Mouse (Mus musculus) MEL (cell line): ENCODE results near the gene Ppig.

Experiments
- CTCF ChIP-seq, 3 experiments: IDR thresholded peaks in 2 of 3; conservative IDR thresholded peaks in 1 of 3; 2 replicates each; pipeline ENCODE4 v1.5.1; 2011 to 2012; ENCODE audit warnings: low read length in 3 of 3, low read depth in 2 of 3, mild to moderate bottlenecking in 2 of 3, improper control_type of control experiment in 1 of 3, inconsistent platforms in 1 of 3, mixed read lengths in 1 of 3, moderate library complexity in 1 of 3; ENCODE audit not compliant: control insufficient read depth in 1 of 3, insufficient read depth in 1 of 3, poor library complexity in 1 of 3, severe bottlenecking in 1 of 3
- E2F4 ChIP-seq: IDR thresholded peaks from 2 replicates; pipeline ENCODE4 v1.6.1; 2011; ENCODE audit warnings: low read depth, low read length, improper control_type of control experiment, borderline replicate concordance
- GATA1 ChIP-seq: IDR thresholded peaks from 2 replicates; pipeline ENCODE4 v1.6.1; 2011; ENCODE audit warnings: low read depth, low read length, improper control_type of control experiment
- HCFC1 ChIP-seq: IDR thresholded peaks from 2 replicates; pipeline ENCODE4 v1.6.1; 2012; ENCODE audit warnings: low read depth, mild to moderate bottlenecking, inconsistent platforms, low read length, improper control_type of control experiment, moderate library complexity
- MAX ChIP-seq: IDR thresholded peaks from 2 replicates; pipeline ENCODE4 v1.6.1; 2011; ENCODE audit warnings: low read length, improper control_type of control experiment
- POLR2A ChIP-seq, 2 experiments: IDR thresholded peaks; 2 replicates each; pipeline ENCODE4 v1.6.1; 2011 to 2012; ENCODE audit warnings: low read length in 2 of 2, mild to moderate bottlenecking in 2 of 2, control low read depth in 1 of 2, improper control_type of control experiment in 1 of 2, low read depth in 1 of 2, moderate library complexity in 1 of 2; ENCODE audit not compliant: control insufficient read depth in 1 of 2, insufficient read depth in 1 of 2, poor library complexity in 1 of 2
- SMC3 ChIP-seq: IDR thresholded peaks from 2 replicates; pipeline ENCODE4 v1.6.1; 2011; ENCODE audit warnings: low read depth, low read length, improper control_type of control experiment
- USF1 ChIP-seq: IDR thresholded peaks from 2 replicates; pipeline ENCODE4 v1.6.1; 2014; ENCODE audit warnings: low read depth, mild to moderate bottlenecking, inconsistent platforms, low read length, improper control_type of control experiment, moderate library complexity
- USF2 ChIP-seq, 2 experiments: IDR thresholded peaks; 2 replicates each; pipeline ENCODE4 v1.6.1; 2011 to 2012; ENCODE audit warnings: improper control_type of control experiment in 2 of 2, low read length in 2 of 2, borderline replicate concordance in 1 of 2, inconsistent platforms in 1 of 2, low read depth in 1 of 2, mild to moderate bottlenecking in 1 of 2; ENCODE audit not compliant: insufficient read depth in 1 of 2

DNA sequence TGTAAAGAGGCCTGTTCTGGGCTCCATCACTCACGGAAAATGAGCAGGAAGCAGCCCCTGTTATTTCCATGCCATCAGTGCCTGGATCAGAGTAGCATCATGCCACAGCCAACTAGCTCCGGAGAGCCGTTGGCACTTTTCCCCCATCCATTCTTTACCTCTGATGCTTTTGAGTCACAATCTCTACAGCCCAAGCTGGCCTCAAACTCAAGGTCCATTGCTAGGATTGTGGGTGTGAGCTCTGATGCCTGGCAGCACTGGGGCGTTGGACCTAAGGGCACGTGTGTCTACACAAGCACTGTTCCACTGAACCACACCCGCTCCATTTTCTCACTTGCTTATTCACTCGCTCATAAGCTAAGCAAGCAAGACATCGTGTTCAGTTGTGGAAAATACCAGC, 21.9 kb upstream of the Ppig start:
- no peak for TF ChIP-seq GATA1
- TF ChIP-seq USF1: no peak
- no peak for TF ChIP-seq USF2 (IDR thresholded peaks at IDR 0.05; ENCODE audit: borderline replicate concordance in 1 of 2, insufficient read depth in 1 of 2, low read depth in 1 of 2, low read length in 2 of 2)
- TF ChIP-seq POLR2A (IDR thresholded peaks at IDR 0.05; ENCODE audit: control insufficient read depth in 1 of 2, insufficient read depth in 1 of 2, low read depth in 1 of 2, low read length in 2 of 2, poor library complexity in 1 of 2): no peak
- TF ChIP-seq MAX: no peak
- TF ChIP-seq SMC3: no peak
- TF ChIP-seq HCFC1: no peak
- TF ChIP-seq CTCF (IDR thresholded peaks at IDR 0.05 in 2 of 3, conservative IDR thresholded peaks at IDR 0.05 in 1 of 3; ENCODE audit: control insufficient read depth in 1 of 3, insufficient read depth in 1 of 3, low read depth in 2 of 3, low read length in 3 of 3, poor library complexity in 1 of 3, severe bottlenecking in 1 of 3): no peak
- no peak for TF ChIP-seq E2F4
